Mouse (Mus musculus) liver, embryonic 12.5 days (tissue): ENCODE data around the gene Phgdh. TPM values are rescaled to one million over a fixed set of nuclear protein-coding genes. Genes with fewer than 3 reads are reported as not detected.

ENCODE experiments used
- ATAC-seq: fragments of 200-750 bp; cut with Nextera tagmentation; 2 replicates; pipeline ENCODE4 v1.8.0; 2017; ENCODE audit warnings: moderate number of reproducible peaks, mild to moderate bottlenecking, moderate library complexity
- H3K27ac ChIP-seq: fragments of 300-500 bp; sonication (generic); 2 replicates; pipeline ENCODE4 v1.5.1; 2016; ENCODE audit warnings: mild to moderate bottlenecking
- H3K27me3 ChIP-seq: fragments of 300-500 bp; sonication (generic); replicated peaks from 2 replicates; pipeline ENCODE4 v1.6.1; 2016; ENCODE audit warnings: mild to moderate bottlenecking, moderate library complexity
- H3K36me3 ChIP-seq: fragments of 300-500 bp; sonication (generic); 2 replicates; pipeline ENCODE4 v1.6.1; 2016; ENCODE audit warnings: mild to moderate bottlenecking, moderate library complexity
- H3K4me1 ChIP-seq: fragments of 300-500 bp; sonication (generic); 2 replicates; pipeline ENCODE4 v1.6.1; 2016
- H3K4me2 ChIP-seq: fragments of 300-500 bp; sonication (generic); 2 replicates; pipeline ENCODE4 v1.6.1; 2016; ENCODE audit warnings: mild to moderate bottlenecking, moderate library complexity
- H3K4me3 ChIP-seq: fragments of 300-500 bp; sonication (generic); 2 replicates; pipeline ENCODE4 v1.5.1; 2016; ENCODE audit warnings: mild to moderate bottlenecking, moderate library complexity
- H3K9ac ChIP-seq: fragments of 300-500 bp; sonication (generic); 2 replicates; pipeline ENCODE4 v1.6.1; 2016; ENCODE audit warnings: mild to moderate bottlenecking, moderate library complexity
- H3K9me3 ChIP-seq: fragments of 300-500 bp; sonication (generic); replicated peaks from 2 replicates; pipeline ENCODE4 v1.6.1; 2016; ENCODE audit warnings: mild to moderate bottlenecking, moderate library complexity
- WGBS: fragments of 180-500 bp; shearing (Covaris S2); methylation state at CpG from one replicate; pipeline ENCODE4 v1.1.7; 2016; ENCODE audit not compliant: insufficient replicate concordance; 5-methylcytosine and 5-hydroxymethylcytosine counted together
- polyA plus RNA-seq: library from polyadenylated mRNA; unstranded; fragments of >200 nt; fragmentation: Nextera tagmentation; extraction: Ambion mirVana; gene quantifications from 2 replicates; pipeline ENCODE4 v1.2.1, GENCODE M21; 2016

The Phgdh gene
- polyA plus RNA-seq, 1 experiment from 2014 or later: 381 TPM

- no peaks in the 10 kb centered on the region for H3K9me3 ChIP-seq
- H3K9ac ChIP-seq: no peak overlapping the region
- H3K27me3 ChIP-seq: no peaks in the 10 kb centered on the region
- peaks cover 16% of the 10 kb centered on the region for H3K4me1 ChIP-seq
- ATAC-seq: no peak; the same call in none of the 2 replicates
- no peak overlapping the region for H3K27ac ChIP-seq
- no peaks in the 10 kb centered on the region for H3K36me3 ChIP-seq
- H3K4me2 ChIP-seq: peak overlapping the region; percentile 38
- no peak overlapping the region for H3K4me3 ChIP-seq
- 25% methylated on average over 12 of the region's 12 CpGs for WGBS
These were observed 58.7 kb downstream of the Phgdh start for GRCm38 (mm10) chr3:98280933-98281678.

DNA sequence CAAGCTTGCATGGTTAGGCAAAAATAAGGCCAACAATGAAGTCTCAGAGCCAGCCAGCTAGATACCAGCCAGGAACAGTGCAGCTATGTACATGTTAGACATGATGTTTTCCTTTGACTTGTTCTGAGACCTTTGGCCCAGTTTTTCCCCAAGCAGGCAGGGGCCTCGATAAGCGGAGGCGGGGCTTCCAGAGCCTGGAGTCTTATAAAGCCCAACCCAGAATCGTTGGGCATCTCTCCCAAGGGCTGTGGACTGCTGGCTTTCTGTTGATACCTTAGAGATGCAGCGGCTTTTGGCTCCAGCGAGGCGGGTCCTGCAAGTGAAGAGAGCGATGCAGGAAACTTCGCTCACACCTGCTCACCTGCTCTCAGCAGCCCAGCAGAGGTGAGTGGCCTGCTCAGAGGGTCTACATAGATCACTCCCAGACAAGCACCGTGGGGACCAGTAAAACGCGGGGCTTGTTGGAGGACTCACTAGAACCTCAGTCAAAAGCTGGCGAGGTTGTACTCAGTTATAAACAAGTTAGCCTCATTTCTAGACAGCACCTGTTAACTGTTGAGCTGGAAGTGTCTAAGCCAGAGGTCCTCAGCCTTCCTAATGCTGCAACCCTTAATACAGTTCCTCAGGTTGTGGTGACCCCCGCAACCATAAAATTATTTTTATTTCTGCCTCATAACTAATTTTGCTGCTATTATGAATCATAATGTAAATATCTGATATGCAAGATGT lies 59.4 kb downstream of the Phgdh start, which contains the start of gene Hmgcs2:
Gene Hmgcs2 (plus strand): TSS at position 232 of the 729 bp plus-strand sequence.
- ATAC-seq: peak; percentile 58
- 51% methylated on average over 14 of the region's 14 CpGs for WGBS
- no peaks in the 10 kb centered on the region for H3K9me3 ChIP-seq
- H3K4me2 ChIP-seq: peak within 1 kb of the TSS; percentile 38
- H3K4me3 ChIP-seq: no peak within 1 kb of the TSS; the same call in 1 of the 2 replicates
- H3K36me3 ChIP-seq: no peaks in the 10 kb centered on the region
- H3K4me1 ChIP-seq: peaks cover 16% of the 10 kb centered on the region
- H3K27ac ChIP-seq: peak within 1 kb of the TSS; percentile 25; the same call in 1 of the 2 replicates
- H3K27me3 ChIP-seq: no peaks in the 10 kb centered on the region
- H3K9ac ChIP-seq: no peak within 1 kb of the TSS

DNA sequence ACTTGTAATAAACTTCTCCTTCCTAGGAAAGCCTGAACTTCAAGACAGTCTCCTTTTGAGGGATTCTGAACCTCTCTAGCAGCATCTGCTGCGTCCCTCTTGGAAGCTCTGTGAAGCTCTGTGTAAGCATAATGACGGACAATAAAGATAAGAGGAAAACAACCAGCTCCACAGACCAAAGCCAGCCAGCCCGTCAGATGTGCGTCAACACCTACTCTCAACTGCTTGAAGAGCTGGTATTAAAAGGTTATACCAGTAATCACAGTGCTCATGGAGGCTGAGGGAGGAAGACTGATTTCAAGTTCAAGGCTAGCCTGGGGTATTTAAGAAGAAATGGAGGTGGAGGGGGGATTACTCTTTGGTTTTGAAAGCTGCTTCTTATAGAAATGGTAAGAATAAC lies 60.1 kb downstream of the Phgdh start:
- H3K9ac ChIP-seq: no peak overlapping the region
- WGBS: 25% methylated on average over 4 of the region's 4 CpGs
- H3K27me3 ChIP-seq: no peaks in the 10 kb centered on the region
- 0 out of 2 replicates have a peak overlapping the region, but pooled peaks have one; percentile 25 for H3K27ac ChIP-seq
- no peaks in the 10 kb centered on the region for H3K36me3 ChIP-seq
- H3K4me3 ChIP-seq: no peak overlapping the region
- ATAC-seq: 0 out of 2 replicates have a peak, but pooled peaks have one; percentile 2
- H3K9me3 ChIP-seq: no peaks in the 10 kb centered on the region
- peaks cover 20% of the 10 kb centered on the region for H3K4me1 ChIP-seq
- H3K4me2 ChIP-seq: no peak overlapping the region

GRCm38 (mm10) chr3:98273623-98274398 lies 66.0 kb downstream of the Phgdh start:
- no peaks in the 10 kb centered on the region for H3K27me3 ChIP-seq
- H3K4me2 ChIP-seq: no peak overlapping the region
- no peak overlapping the region for H3K27ac ChIP-seq
- H3K9me3 ChIP-seq: no peaks in the 10 kb centered on the region
- no peaks in the 10 kb centered on the region for H3K36me3 ChIP-seq
- peak; percentile 27; the same call in 1 of the 2 replicates for ATAC-seq
- H3K9ac ChIP-seq: no peak overlapping the region
- H3K4me3 ChIP-seq: no peak overlapping the region
- 52% methylated on average over 11 of the region's 11 CpGs for WGBS
- H3K4me1 ChIP-seq: peaks cover 23% of the 10 kb centered on the region

- ATAC-seq: no peak
- Histone ChIP-seq H3K27me3 (no peaks in the 10 kb centered on the region), H3K36me3 (no peaks in the 10 kb centered on the region), H3K4me3 (no peak overlapping the region), H3K4me1 (0 out of 2 replicates have a peak, but pooled peaks cover 10% of the 10 kb centered on the region), H3K27ac (peak overlapping the region; percentile 45; the same call in 1 of the 2 replicates), H3K9ac (no peak overlapping the region), H3K4me2 (no peak overlapping the region), H3K9me3 (no peaks in the 10 kb centered on the region)
- 26% methylated on average over 6 of the region's 6 CpGs for WGBS
These were observed 72.5 kb downstream of the Phgdh start for GRCm38 (mm10) chr3:98267249-98267651.

Other genes starting within 250 kb of the Phgdh start
- not detected in 2 replicates for gene Adam30, start 179.4 kb downstream of the Phgdh start, polyA plus RNA-seq
- gene Reg4, start 117.8 kb downstream of the Phgdh start, polyA plus RNA-seq: not detected in 2 replicates
- 24.7 and 26.9 TPM in 2 replicates for gene Hmgcs2, start 59.6 kb downstream of the Phgdh start, polyA plus RNA-seq
- 3.9 TPM in 2 replicates for gene Zfp697, start 42.5 kb upstream of the Phgdh start, polyA plus RNA-seq
- gene Gm4450, start 117.1 kb upstream of the Phgdh start, polyA plus RNA-seq: not detected in 2 replicates
- gene Hsd3b4, start 170.5 kb upstream of the Phgdh start, polyA plus RNA-seq: 0.08 TPM in 2 replicates
- gene Gm10681, start 248.8 kb upstream of the Phgdh start, polyA plus RNA-seq: 0.08 TPM in 2 replicates